Mouse (Mus musculus): ENCODE measurements around the gene Tmx2.
"Not testable (repeated sequence)": the region's sequence is repeated elsewhere in the genome, so short reads cannot be mapped to it uniquely, and the experiment has no call there.

The Tmx2 gene

GRCm38 (mm10) chr2:84688080-84688844 is 9.3 kb upstream of the Tmx2 start:
- no peak for DNase-seq (ENCODE audit: low spot score)

GRCm38 (mm10) chr2:84682605-84683183 is 3.8 kb upstream of the Tmx2 start:
- DNase-seq (ENCODE audit: low spot score): no peak

- DNase-seq (ENCODE audit: low spot score): peak; percentile 100
Measured at GRCm38 (mm10) chr2:84677968-84678880, 716 bp downstream of the Tmx2 start, which contains the start of the genes Gm28635 and Med19. Gm28635 (minus strand) TSS chr2:84678041. Med19 (plus strand) TSS chr2:84678402.

GRCm38 (mm10) chr2:84677270-84677967 is 1.5 kb downstream of the Tmx2 start:
- no peak for DNase-seq (ENCODE audit: low spot score)

- not testable (repeated sequence) for DNase-seq (ENCODE audit: low spot score)
Measured at GRCm38 (mm10) chr2:84671535-84671934, 7.4 kb downstream of the Tmx2 start.

GRCm38 (mm10) chr2:84670569-84670933 is 8.4 kb downstream of the Tmx2 start, which contains the start of gene Selenoh:
Selenoh (minus strand) TSS chr2:84670770.
- peak; percentile 89 for DNase-seq (ENCODE audit: low spot score)

- DNase-seq (ENCODE audit: low spot score): no peak
Measured at GRCm38 (mm10) chr2:84669828-84670568, 8.9 kb downstream of the Tmx2 start.

- no peak for DNase-seq (ENCODE audit: low spot score)
Measured at GRCm38 (mm10) chr2:84666081-84666480, 12.9 kb downstream of the Tmx2 start.

- DNase-seq (ENCODE audit: low spot score): peak; percentile 50
Measured at GRCm38 (mm10) chr2:84662866-84663265, 16.1 kb downstream of the Tmx2 start.

- peak; percentile 81 for DNase-seq (ENCODE audit: low spot score)
Measured at GRCm38 (mm10) chr2:84660253-84660652, 18.7 kb downstream of the Tmx2 start.

- no peak for DNase-seq (ENCODE audit: low spot score)
Measured at GRCm38 (mm10) chr2:84658806-84659205, 20.1 kb downstream of the Tmx2 start, which contains the start of gene Btbd18. Btbd18 (plus strand) TSS chr2:84659079.

- no peak for DNase-seq (ENCODE audit: low spot score)
Measured at GRCm38 (mm10) chr2:84655864-84656263, 23.1 kb downstream of the Tmx2 start.

GRCm38 (mm10) chr2:84653354-84653753 is 25.6 kb downstream of the Tmx2 start:
- DNase-seq (ENCODE audit: low spot score): no peak

- DNase-seq (ENCODE audit: low spot score): peak; percentile 98
Measured at GRCm38 (mm10) chr2:84650464-84651195, 28.3 kb downstream of the Tmx2 start, which contains the start of gene Ctnnd1. Ctnnd1 (minus strand) TSS chr2:84650765.

GRCm38 (mm10) chr2:84649674-84650073 is 29.3 kb downstream of the Tmx2 start:
- DNase-seq (ENCODE audit: low spot score): peak; percentile 45

- DNase-seq (ENCODE audit: low spot score): no peak
Measured at GRCm38 (mm10) chr2:84648369-84648768, 30.6 kb downstream of the Tmx2 start.

GRCm38 (mm10) chr2:84647051-84647568 is 31.8 kb downstream of the Tmx2 start:
- no peak for DNase-seq (ENCODE audit: low spot score)

- DNase-seq (ENCODE audit: low spot score): no peak
Measured at GRCm38 (mm10) chr2:84646138-84646537, 32.8 kb downstream of the Tmx2 start.

GRCm38 (mm10) chr2:84640833-84641232 is 38.1 kb downstream of the Tmx2 start:
- no peak for DNase-seq (ENCODE audit: low spot score)

All from adipocyte (in vitro differentiated cells).